Mouse (Mus musculus): ENCODE results near the gene Aldh3b3. TPM values are rescaled to one million over a fixed set of nuclear protein-coding genes. Genes with fewer than 3 reads are reported as not detected.

Gene Aldh3b3
- not detected in 2 replicates for polyA plus RNA-seq (2012; ENCODE audit: low replicate concordance)

DNA sequence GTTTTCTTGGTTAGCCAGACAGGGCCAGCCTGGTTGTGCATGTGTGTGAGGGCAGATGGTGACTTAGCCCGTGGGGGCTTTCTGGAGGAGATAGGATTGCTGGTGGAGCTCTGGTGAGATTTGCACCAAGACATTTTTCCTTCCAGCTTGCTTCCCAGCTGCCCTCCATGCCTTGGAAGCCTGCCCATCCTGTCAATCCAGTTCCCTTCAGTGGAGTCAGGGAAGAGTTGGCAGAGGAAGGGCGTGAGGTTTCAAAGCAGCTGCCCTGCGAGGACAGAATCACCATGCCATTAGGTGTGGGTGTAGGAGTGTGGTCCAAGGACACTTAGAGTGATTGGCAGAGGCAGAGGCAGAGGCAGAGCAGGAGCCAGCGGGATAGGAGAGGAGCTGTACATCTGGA lies at the start of gene Aldh3b3:
Aldh3b3 (plus strand) TSS at position 176 of the 400 bp plus-strand sequence.

GRCm38 (mm10) chr19:3912337-3913204 lies 45.9 kb upstream of the Aldh3b3 start, which contains the start of gene Ndufs8:
Gene Ndufs8 (minus strand): TSS chr19:3912774.

GRCm38 (mm10) chr19:3929211-3929941 lies 29.1 kb upstream of the Aldh3b3 start, which contains the start of gene Aldh3b1:
Gene Aldh3b1 (minus strand): TSS chr19:3929808.

GRCm38 (mm10) chr19:3935032-3935895 lies 23.2 kb upstream of the Aldh3b3 start, which contains the start of gene Unc93b1:
Gene Unc93b1 (plus strand): TSS chr19:3935186.

DNA sequence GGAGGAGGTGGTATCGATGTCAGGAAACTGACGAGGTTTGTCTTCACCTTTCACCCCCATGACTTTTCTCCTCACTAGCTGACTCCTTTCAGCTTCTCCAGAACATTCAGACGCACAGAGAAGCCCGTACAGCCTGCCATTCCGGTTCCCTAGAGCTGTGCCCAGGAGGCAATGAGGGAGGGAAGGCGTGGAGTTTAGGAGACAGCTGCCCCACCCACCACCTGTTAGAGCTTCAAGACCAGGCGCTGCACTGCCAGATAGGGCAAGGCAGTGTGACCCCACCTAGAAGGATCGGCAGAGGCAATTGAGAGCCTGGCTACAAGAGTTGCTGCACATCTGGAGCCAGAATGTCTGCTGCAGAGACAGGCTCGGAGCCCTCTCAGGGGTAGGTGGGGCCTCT lies 13.8 kb downstream of the Aldh3b3 start, which contains the start of gene Aldh3b2:
Aldh3b2 (plus strand) TSS at position 100 of the 400 bp plus-strand sequence.

DNA sequence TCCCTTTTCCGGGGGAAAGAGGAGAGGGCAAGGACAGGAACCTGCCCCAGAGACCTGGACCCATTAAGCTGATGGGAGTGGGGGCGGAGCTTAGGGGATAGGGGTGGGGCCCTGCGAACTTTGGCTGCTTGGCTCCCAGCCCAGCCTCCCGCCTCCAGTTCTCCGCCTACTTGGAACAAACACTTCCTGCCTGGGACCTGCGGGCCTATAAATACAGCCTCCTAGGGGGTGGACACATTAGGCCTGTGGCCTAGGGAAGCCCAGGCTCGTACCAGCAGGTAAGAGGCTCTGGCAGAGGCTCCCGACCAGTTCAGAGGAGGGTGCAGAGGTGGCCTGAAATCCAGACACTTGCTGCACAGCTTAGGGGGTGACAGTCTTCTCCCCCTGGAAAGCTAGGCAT lies 27.9 kb downstream of the Aldh3b3 start, which contains the start of gene Acy3:
Acy3 (plus strand) TSS at position 237 of the 400 bp plus-strand sequence.

GRCm38 (mm10) chr19:3992416-3992815 lies 34.0 kb downstream of the Aldh3b3 start, which contains the start of gene Tbx10:
Gene Tbx10 (plus strand): TSS chr19:3992752.

GRCm38 (mm10) chr19:4000119-4000900 lies 41.9 kb downstream of the Aldh3b3 start, which contains the start of the genes Nudt8 and Gm49405:
Gene Nudt8 (plus strand): TSS chr19:4000580.
Gene Gm49405 (plus strand): TSS chr19:4000626.

GRCm38 (mm10) chr19:4003112-4003511 lies 44.7 kb downstream of the Aldh3b3 start, which contains the start of gene Doc2g:
Gene Doc2g (plus strand): TSS chr19:4003313.

GRCm38 (mm10) chr19:4012432-4013022 lies 54.1 kb downstream of the Aldh3b3 start, which contains the start of gene Ndufv1:
Gene Ndufv1 (minus strand): TSS chr19:4012806.

Other genes starting within 250 kb of the Aldh3b3 start
- gene Kmt5b, start 191.2 kb upstream of the Aldh3b3 start, polyA plus RNA-seq (2012; ENCODE audit: low replicate concordance), result 6.5 and 8.3 TPM in 2 replicates
- gene Chka, start 106.9 kb upstream of the Aldh3b3 start, polyA plus RNA-seq (2012; ENCODE audit: low replicate concordance), result 11.0 and 16.6 TPM in 2 replicates
- 75.8 and 86.6 TPM in 2 replicates for gene Tcirg1, start 51.5 kb upstream of the Aldh3b3 start, polyA plus RNA-seq (2012; ENCODE audit: low replicate concordance)
- 14.8 and 113 TPM in 2 replicates for gene Ndufs8, start 45.9 kb upstream of the Aldh3b3 start, polyA plus RNA-seq (2012; ENCODE audit: low replicate concordance)
- 3.5 and 4.9 TPM in 2 replicates for gene Aldh3b1, start 28.8 kb upstream of the Aldh3b3 start, polyA plus RNA-seq (2012; ENCODE audit: low replicate concordance)
- 122 and 124 TPM in 2 replicates for gene Unc93b1, start 23.5 kb upstream of the Aldh3b3 start, polyA plus RNA-seq (2012; ENCODE audit: low replicate concordance)
- gene Aldh3b2, start 13.7 kb downstream of the Aldh3b3 start, polyA plus RNA-seq (2012; ENCODE audit: low replicate concordance), result 0.26 and 0.83 TPM in 2 replicates
- gene Acy3, start 27.9 kb downstream of the Aldh3b3 start, polyA plus RNA-seq (2012; ENCODE audit: low replicate concordance), result 4.2 and 13.1 TPM in 2 replicates
- gene Tbx10, start 34.1 kb downstream of the Aldh3b3 start, polyA plus RNA-seq (2012; ENCODE audit: low replicate concordance), result not detected in 2 replicates
- gene Nudt8, start 41.9 kb downstream of the Aldh3b3 start, polyA plus RNA-seq (2012; ENCODE audit: low replicate concordance), result 18.3 and 18.7 TPM in 2 replicates
- 5.0 TPM in 2 replicates for gene Gm49405, start 42.0 kb downstream of the Aldh3b3 start, polyA plus RNA-seq (2012; ENCODE audit: low replicate concordance)
- 9.6 and 25.7 TPM in 2 replicates for gene Doc2g, start 44.7 kb downstream of the Aldh3b3 start, polyA plus RNA-seq (2012; ENCODE audit: low replicate concordance)
- gene Ndufv1, start 54.2 kb downstream of the Aldh3b3 start, polyA plus RNA-seq (2012; ENCODE audit: low replicate concordance), result 116 and 238 TPM in 2 replicates
- gene Gstp1, start 79.3 kb downstream of the Aldh3b3 start, polyA plus RNA-seq (2012; ENCODE audit: low replicate concordance), result 87.4 and 343 TPM in 2 replicates
- gene Gstp2, start 87.4 kb downstream of the Aldh3b3 start, polyA plus RNA-seq (2012; ENCODE audit: low replicate concordance), result 0.83 TPM in 1 of 2 replicates, not detected in the other
- 8.9 and 10.2 TPM in 2 replicates for gene Gstp3, start 100.9 kb downstream of the Aldh3b3 start, polyA plus RNA-seq (2012; ENCODE audit: low replicate concordance)
- not detected in 2 replicates for gene Cabp2, start 122.9 kb downstream of the Aldh3b3 start, polyA plus RNA-seq (2012; ENCODE audit: low replicate concordance)
- gene Cdk2ap2, start 138.5 kb downstream of the Aldh3b3 start, polyA plus RNA-seq (2012; ENCODE audit: low replicate concordance), result 187 and 207 TPM in 2 replicates
- 116 and 152 TPM in 2 replicates for gene Pitpnm1, start 141.4 kb downstream of the Aldh3b3 start, polyA plus RNA-seq (2012; ENCODE audit: low replicate concordance)
- gene Aip, start 167.2 kb downstream of the Aldh3b3 start, polyA plus RNA-seq (2012; ENCODE audit: low replicate concordance), result 140 and 201 TPM in 2 replicates
- gene Gpr152, start 181.1 kb downstream of the Aldh3b3 start, polyA plus RNA-seq (2012; ENCODE audit: low replicate concordance), result not detected in 2 replicates
- 0.80 and 4.6 TPM in 2 replicates for gene Cabp4, start 185.4 kb downstream of the Aldh3b3 start, polyA plus RNA-seq (2012; ENCODE audit: low replicate concordance)
- 68.6 and 81.7 TPM in 2 replicates for gene Coro1b, start 190.0 kb downstream of the Aldh3b3 start, polyA plus RNA-seq (2012; ENCODE audit: low replicate concordance)
- gene Ptprcap, start 195.0 kb downstream of the Aldh3b3 start, polyA plus RNA-seq (2012; ENCODE audit: low replicate concordance), result 311 and 444 TPM in 2 replicates
- 165 and 201 TPM in 2 replicates for gene Rps6kb2, start 204.7 kb downstream of the Aldh3b3 start, polyA plus RNA-seq (2012; ENCODE audit: low replicate concordance)
- 2.9 and 5.8 TPM in 2 replicates for gene Carns1, start 216.8 kb downstream of the Aldh3b3 start, polyA plus RNA-seq (2012; ENCODE audit: low replicate concordance)
- 91.7 and 91.9 TPM in 2 replicates for gene Tbc1d10c, start 232.6 kb downstream of the Aldh3b3 start, polyA plus RNA-seq (2012; ENCODE audit: low replicate concordance)
- 230 and 449 TPM in 2 replicates for gene Ppp1ca, start 233.4 kb downstream of the Aldh3b3 start, polyA plus RNA-seq (2012; ENCODE audit: low replicate concordance)
- 31.9 and 46.0 TPM in 2 replicates for gene Rad9a, start 243.0 kb downstream of the Aldh3b3 start, polyA plus RNA-seq (2012; ENCODE audit: low replicate concordance)

Data from leukemia stem cell, adult 10-12 weeks (primary cell).